Mouse (Mus musculus): Measurements from ENCODE around the gene Adarb1. TPM values are rescaled to one million over a fixed set of nuclear protein-coding genes. Genes with fewer than 3 reads are reported as not detected.

The Adarb1 gene
- polyA plus RNA-seq, 1 experiment: 6.2 TPM

DNA sequence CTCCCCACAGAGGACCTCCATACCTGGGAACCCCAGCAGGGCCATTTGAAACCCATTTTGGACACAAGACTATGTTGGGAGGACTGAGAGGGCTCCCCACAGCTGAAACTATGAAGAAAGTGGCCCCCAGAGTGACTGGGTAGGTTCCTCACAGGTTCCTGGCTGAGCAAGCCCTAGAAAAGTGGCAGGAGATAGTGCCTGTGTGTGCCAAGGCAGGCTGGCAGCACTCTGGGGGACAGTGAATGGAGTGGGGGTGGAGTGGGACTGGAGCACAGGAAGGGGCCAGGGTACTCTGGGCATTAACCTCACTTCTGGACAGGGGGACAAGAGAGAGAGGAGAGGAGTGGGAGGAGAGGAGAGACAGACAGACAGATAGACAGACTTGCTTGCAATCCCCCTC is 144.3 kb downstream of the Adarb1 start:
- DNase-seq: no peak
- peaks cover 2% of the 10 kb centered on the region; the same call in 1 of the 2 replicates for H3K36me3 ChIP-seq (ENCODE audit: control insufficient read depth, insufficient read depth, low read length)
- H3K4me1 ChIP-seq (ENCODE audit: control insufficient read depth, insufficient read depth, low read length): no peaks in the 10 kb centered on the region
- no peaks in the 10 kb centered on the region for H3K27me3 ChIP-seq (replicated peaks; ENCODE audit: control insufficient read depth, insufficient read depth, low read length)
- TF ChIP-seq CTCF (conservative IDR thresholded peaks at IDR 0.05; ENCODE audit: insufficient read depth, insufficient read length, low read depth, low read length) (no peak), POLR2A (IDR thresholded peaks at IDR 0.05; ENCODE audit: low read depth, low read length) (no peak)
- no peak overlapping the region for H3K27ac ChIP-seq (ENCODE audit: insufficient read depth, low read depth, low read length)
- H3K4me3 ChIP-seq (ENCODE audit: insufficient read depth, low read depth, low read length): no peak overlapping the region

DNA sequence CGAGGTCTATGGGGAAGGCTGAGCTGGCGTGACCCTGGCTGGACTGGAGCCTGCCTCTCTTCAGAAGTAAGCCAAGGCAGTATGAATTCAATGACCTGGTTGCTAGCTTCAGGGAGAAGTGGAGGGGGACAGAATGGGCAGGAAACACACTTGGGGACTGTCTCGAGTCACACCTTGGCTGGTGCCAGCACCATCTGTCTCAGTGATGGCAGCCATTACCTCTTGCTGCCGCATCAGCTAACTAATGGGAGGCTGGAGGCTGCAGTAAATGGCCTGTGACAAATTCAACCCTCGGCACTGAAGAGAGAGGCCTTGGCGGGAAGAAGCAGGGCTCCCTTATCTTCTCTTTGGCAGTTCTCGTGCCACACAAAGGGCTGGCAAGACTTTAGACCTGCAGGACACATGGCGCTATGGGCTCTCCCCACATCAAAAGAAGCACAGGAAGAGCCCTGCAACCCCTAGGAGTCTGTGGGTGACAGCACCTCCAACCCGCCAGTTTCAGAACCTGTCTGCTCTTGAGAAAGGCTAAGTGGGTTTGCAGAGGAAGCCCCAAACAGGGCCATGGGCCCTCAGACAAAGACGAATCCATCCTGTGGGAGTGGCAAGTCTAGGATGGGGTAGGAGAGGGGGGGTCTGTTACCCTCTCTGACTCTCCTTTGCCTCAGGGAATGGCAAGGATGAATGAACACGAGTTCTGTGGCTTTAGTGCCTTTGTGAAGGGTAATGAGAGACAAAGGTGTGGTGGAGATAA is 144.9 kb downstream of the Adarb1 start:
- peaks cover 2% of the 10 kb centered on the region; the same call in 1 of the 2 replicates for H3K36me3 ChIP-seq (ENCODE audit: control insufficient read depth, insufficient read depth, low read length)
- TF ChIP-seq POLR2A (IDR thresholded peaks at IDR 0.05; ENCODE audit: low read depth, low read length) (no peak), CTCF (conservative IDR thresholded peaks at IDR 0.05; ENCODE audit: insufficient read depth, insufficient read length, low read depth, low read length) (no peak)
- WGBS: 60% methylated on average over 11 of the region's 11 CpGs
- no peak overlapping the region for H3K4me3 ChIP-seq (ENCODE audit: insufficient read depth, low read depth, low read length)
- DNase-seq: no peak
- H3K27ac ChIP-seq (ENCODE audit: insufficient read depth, low read depth, low read length): no peak overlapping the region
- H3K4me1 ChIP-seq (ENCODE audit: control insufficient read depth, insufficient read depth, low read length): no peaks in the 10 kb centered on the region
- no peaks in the 10 kb centered on the region for H3K27me3 ChIP-seq (replicated peaks; ENCODE audit: control insufficient read depth, insufficient read depth, low read length)

DNA sequence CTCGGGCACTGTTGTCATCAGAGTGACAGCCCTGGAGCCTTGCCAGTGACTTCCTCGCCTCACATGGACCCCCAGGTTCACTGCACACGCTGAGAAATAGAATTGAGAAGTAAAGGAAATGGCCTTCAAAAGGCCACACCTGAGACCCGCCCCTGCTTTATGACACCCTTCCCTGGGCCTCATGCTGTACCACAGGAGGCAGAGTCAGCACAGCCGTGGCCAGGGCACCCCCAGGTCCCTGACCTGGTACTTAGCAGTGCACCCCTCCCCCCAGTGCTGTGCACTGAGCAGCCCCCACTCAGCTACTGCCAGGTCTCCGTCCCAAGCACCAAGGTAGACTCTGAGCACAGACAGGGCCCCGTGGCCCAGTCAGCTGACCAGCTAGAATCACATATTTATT is 148.9 kb downstream of the Adarb1 start:
- no peak for TF ChIP-seq POLR2A (IDR thresholded peaks at IDR 0.05; ENCODE audit: low read depth, low read length)
- no peak for TF ChIP-seq CTCF (conservative IDR thresholded peaks at IDR 0.05; ENCODE audit: insufficient read depth, insufficient read length, low read depth, low read length)
- H3K4me1 ChIP-seq (ENCODE audit: control insufficient read depth, insufficient read depth, low read length): no peaks in the 10 kb centered on the region
- WGBS: 66% methylated on average over 7 of the region's 7 CpGs
- no peak overlapping the region for H3K4me3 ChIP-seq (ENCODE audit: insufficient read depth, low read depth, low read length)
- H3K27ac ChIP-seq (ENCODE audit: insufficient read depth, low read depth, low read length): no peak overlapping the region
- no peaks in the 10 kb centered on the region for H3K27me3 ChIP-seq (replicated peaks; ENCODE audit: control insufficient read depth, insufficient read depth, low read length)
- peaks cover 2% of the 10 kb centered on the region; the same call in 1 of the 2 replicates for H3K36me3 ChIP-seq (ENCODE audit: control insufficient read depth, insufficient read depth, low read length)
- no peak for DNase-seq

DNA sequence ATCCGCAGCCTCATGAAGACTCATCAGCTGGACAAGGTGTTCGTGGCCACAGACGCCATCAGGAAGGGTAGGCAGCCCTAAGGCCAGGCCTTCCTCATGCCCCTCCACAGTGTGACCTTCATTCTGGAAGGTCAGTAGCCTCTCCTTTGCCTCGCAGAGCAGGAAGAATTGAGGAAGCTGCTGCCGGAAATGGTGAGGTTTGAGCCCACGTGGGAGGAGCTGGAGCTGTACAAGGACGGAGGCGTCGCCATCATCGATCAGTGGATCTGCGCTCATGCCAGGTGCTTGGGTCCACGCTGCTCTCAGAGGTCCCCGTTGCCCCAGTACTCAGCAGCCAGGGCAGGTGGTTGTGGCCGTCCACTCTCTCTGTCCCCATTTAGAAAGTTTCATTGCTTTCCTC is 151.0 kb downstream of the Adarb1 start:
- peaks cover 2% of the 10 kb centered on the region; the same call in 1 of the 2 replicates for H3K36me3 ChIP-seq (ENCODE audit: control insufficient read depth, insufficient read depth, low read length)
- 79% methylated on average over 14 of the region's 14 CpGs for WGBS
- DNase-seq: no peak

DNA sequence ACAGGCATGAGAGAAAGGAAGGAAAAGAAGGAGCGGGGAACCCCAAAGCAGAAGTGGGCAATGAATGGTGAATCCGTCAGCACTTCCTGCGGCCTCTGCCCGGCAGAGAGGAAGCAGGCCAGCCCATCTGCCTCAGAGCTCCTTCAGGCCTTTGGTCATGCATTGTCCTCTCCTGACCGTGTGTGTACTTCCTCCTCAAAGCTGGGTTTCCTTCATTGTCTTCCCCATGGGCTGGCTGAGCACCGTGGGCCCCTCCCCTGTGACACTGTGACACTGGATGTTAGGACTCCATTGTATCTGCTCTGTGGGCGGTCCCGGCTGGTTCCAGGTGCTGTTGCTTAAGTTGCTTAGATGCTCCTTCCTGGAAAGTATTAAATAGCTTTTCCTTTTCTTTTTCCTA is 151.8 kb downstream of the Adarb1 start:
- peak; percentile 52 for DNase-seq
- peaks cover 2% of the 10 kb centered on the region; the same call in 1 of the 2 replicates for H3K36me3 ChIP-seq (ENCODE audit: control insufficient read depth, insufficient read depth, low read length)
- H3K27ac ChIP-seq (ENCODE audit: insufficient read depth, low read depth, low read length): no peak overlapping the region
- 70% methylated on average over 8 of the region's 8 CpGs for WGBS
- no peak for TF ChIP-seq POLR2A (IDR thresholded peaks at IDR 0.05; ENCODE audit: low read depth, low read length)
- no peak for TF ChIP-seq CTCF (conservative IDR thresholded peaks at IDR 0.05; ENCODE audit: insufficient read depth, insufficient read length, low read depth, low read length)
- no peaks in the 10 kb centered on the region for H3K27me3 ChIP-seq (replicated peaks; ENCODE audit: control insufficient read depth, insufficient read depth, low read length)
- no peak overlapping the region for H3K4me3 ChIP-seq (ENCODE audit: insufficient read depth, low read depth, low read length)
- H3K4me1 ChIP-seq (ENCODE audit: control insufficient read depth, insufficient read depth, low read length): no peaks in the 10 kb centered on the region

More for the DNA sequence above, 151.0 kb downstream of the Adarb1 start:
- Histone ChIP-seq H3K4me1 (ENCODE audit: control insufficient read depth, insufficient read depth, low read length) (no peaks in the 10 kb centered on the region), H3K4me3 (ENCODE audit: insufficient read depth, low read depth, low read length) (no peak overlapping the region), H3K27me3 (replicated peaks; ENCODE audit: control insufficient read depth, insufficient read depth, low read length) (no peaks in the 10 kb centered on the region), H3K27ac (ENCODE audit: insufficient read depth, low read depth, low read length) (no peak overlapping the region)
- TF ChIP-seq POLR2A (IDR thresholded peaks at IDR 0.05; ENCODE audit: low read depth, low read length): no peak
- TF ChIP-seq CTCF (conservative IDR thresholded peaks at IDR 0.05; ENCODE audit: insufficient read depth, insufficient read length, low read depth, low read length): no peak

DNA sequence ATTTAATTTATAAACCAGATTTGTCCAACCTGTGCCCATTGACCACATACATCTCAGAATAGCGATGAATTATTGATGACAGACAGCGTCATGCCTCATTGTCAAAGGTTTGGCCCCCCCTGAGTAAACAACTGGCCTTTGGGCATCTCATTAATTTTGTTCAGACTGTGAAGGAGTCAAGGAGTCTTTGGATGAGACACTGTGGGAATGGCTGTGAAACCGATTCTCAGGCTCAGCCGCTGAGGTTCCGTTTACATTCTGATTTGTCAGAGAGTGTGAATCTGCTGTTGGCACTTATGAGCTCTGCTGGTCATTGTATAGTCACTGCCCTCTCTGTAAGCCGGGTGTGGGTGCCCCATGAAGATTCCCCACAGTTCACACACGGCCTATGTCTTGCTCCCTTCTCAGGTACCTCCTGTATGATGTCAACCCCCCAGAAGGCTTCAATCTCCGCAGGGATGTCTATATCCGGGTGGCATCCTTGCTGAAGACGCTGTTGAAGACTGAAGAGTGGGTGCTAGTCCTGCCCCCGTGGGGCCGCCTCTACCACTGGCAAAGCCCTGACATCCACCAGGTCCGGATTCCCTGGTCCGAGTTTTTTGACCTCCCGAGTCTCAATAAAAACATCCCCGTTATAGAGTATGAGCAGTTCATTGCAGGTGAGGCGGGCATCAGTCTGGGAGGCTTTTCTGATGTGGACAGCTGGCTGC is 157.7 kb downstream of the Adarb1 start:
- TF ChIP-seq CTCF (conservative IDR thresholded peaks at IDR 0.05; ENCODE audit: insufficient read depth, insufficient read length, low read depth, low read length) (no peak), POLR2A (IDR thresholded peaks at IDR 0.05; ENCODE audit: low read depth, low read length) (no peak)
- Histone ChIP-seq H3K4me3 (ENCODE audit: insufficient read depth, low read depth, low read length) (no peak overlapping the region), H3K27me3 (replicated peaks; ENCODE audit: control insufficient read depth, insufficient read depth, low read length) (no peaks in the 10 kb centered on the region), H3K27ac (ENCODE audit: insufficient read depth, low read depth, low read length) (no peak overlapping the region), H3K36me3 (ENCODE audit: control insufficient read depth, insufficient read depth, low read length) (no peaks in the 10 kb centered on the region), H3K4me1 (ENCODE audit: control insufficient read depth, insufficient read depth, low read length) (0 out of 2 replicates have a peak, but pooled peaks cover 2% of the 10 kb centered on the region)
- 75% methylated on average over 17 of the region's 17 CpGs for WGBS
- DNase-seq: no peak
